Mouse (Mus musculus): ENCODE results near the gene Ppp2r5e. TPM values are rescaled to one million over a fixed set of nuclear protein-coding genes. Genes with fewer than 3 reads are reported as not detected.

Gene Ppp2r5e
- polyA plus RNA-seq, 1 experiment from 2014 or later = 24.0 TPM

DNA sequence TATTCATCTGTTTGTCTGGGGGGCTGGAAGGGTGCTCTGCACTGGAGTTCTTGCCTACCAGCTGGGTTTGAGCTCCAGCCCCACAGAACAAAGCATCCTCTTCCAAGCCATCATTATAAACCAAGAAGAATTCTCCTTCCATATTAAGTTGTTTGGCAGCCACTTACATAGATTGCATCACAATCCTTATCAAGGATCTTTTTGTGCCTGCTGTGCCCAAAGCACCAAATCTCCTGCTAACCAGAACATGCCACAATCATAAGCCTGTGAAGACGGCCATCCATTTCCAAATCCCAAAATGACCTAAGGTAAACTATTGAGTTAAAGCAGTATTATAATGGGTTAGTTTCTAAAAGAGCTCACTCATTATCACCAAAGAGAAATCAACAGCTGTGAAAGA lies 25.9 kb downstream of the Ppp2r5e start:
- H3K4me2 ChIP-seq = no peak overlapping the region
- no peaks in the 10 kb centered on the region for H3K27me3 ChIP-seq
- H3K4me3 ChIP-seq = no peak overlapping the region
- no peak for ATAC-seq
- H3K4me1 ChIP-seq = peaks cover 14% of the 10 kb centered on the region
- 0 out of 2 replicates have a peak, but pooled peaks cover 3% of the 10 kb centered on the region for H3K36me3 ChIP-seq (ENCODE audit: poor library complexity, severe bottlenecking)
- H3K9ac ChIP-seq = no peak overlapping the region
- H3K27ac ChIP-seq = 0 out of 2 replicates have a peak overlapping the region, but pooled peaks have one; percentile 6
- H3K9me3 ChIP-seq (replicated peaks) = no peaks in the 10 kb centered on the region
- WGBS = 27% methylated on average over 1 of the region's 1 CpGs

DNA sequence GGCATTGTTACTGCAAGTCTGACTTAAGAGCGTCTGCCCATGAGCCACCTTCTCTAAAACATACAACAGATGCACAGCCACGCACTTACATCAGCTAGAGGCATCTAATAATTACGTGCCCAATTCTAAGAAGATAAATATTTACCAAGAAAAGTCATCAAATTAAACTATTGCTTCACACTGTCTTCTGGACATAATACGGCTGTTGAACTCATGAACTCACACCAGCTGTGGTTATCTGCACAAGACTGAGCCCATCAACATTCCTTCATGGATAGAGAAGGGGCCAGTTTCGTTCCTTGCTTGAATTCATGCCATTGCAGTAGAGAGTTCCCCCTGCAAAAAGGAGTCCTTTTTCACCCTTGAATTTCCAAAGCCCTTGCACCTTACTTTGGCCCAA lies 28.3 kb downstream of the Ppp2r5e start:
- Histone ChIP-seq H3K9me3 (replicated peaks) (no peaks in the 10 kb centered on the region), H3K4me3 (no peak overlapping the region), H3K36me3 (ENCODE audit: poor library complexity, severe bottlenecking) (0 out of 2 replicates have a peak, but pooled peaks cover 3% of the 10 kb centered on the region), H3K9ac (no peak overlapping the region), H3K4me1 (peaks cover 11% of the 10 kb centered on the region), H3K4me2 (no peak overlapping the region), H3K27me3 (no peaks in the 10 kb centered on the region), H3K27ac (no peak overlapping the region)
- WGBS = 93% methylated on average over 5 of the region's 5 CpGs
- ATAC-seq = no peak

DNA sequence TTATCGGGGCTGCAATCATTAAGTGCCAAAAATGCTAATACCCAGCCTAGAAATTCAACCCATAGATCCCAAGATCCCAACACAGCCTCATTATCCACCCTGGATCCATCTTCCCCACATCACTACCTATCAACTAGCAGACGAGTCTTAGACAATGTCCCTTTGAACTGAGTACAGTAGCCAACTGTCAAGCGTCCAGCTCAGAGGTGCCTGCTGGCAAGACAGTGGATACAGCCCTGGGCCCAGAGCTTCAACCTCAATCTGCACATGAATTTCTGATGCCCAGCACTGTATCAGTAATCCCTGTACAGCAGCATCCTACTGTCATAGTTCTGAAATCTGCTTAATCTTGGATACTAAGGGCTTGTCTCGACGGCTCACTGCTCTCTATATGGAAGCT lies 30.3 kb downstream of the Ppp2r5e start:
- WGBS = 93% methylated on average over 5 of the region's 5 CpGs
- Histone ChIP-seq H3K4me2 (no peak overlapping the region), H3K36me3 (ENCODE audit: poor library complexity, severe bottlenecking) (0 out of 2 replicates have a peak, but pooled peaks cover 3% of the 10 kb centered on the region), H3K4me1 (peaks cover 11% of the 10 kb centered on the region), H3K27me3 (no peaks in the 10 kb centered on the region), H3K9me3 (replicated peaks) (no peaks in the 10 kb centered on the region), H3K9ac (no peak overlapping the region), H3K4me3 (no peak overlapping the region), H3K27ac (no peak overlapping the region)
- no peak for ATAC-seq

DNA sequence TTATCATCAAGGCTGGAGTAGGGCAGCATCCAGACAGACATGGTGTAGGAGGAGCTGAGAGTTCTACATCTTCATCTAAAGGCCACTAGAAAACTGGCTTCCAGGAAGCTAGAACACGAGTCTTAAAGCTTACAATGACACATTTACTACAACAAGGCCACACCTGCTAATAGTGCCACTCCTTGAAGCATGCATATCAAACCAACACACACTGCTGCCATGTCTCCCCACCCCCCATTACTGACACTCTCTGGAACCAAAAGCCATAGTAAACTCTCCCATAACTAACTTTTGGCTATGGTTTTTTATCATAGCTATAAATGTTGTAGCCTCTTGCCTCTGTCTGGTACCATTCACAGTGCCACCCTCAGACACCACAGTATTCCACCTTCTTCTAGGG lies 31.5 kb downstream of the Ppp2r5e start:
- no peak for ATAC-seq
- Histone ChIP-seq H3K4me1 (peaks cover 8% of the 10 kb centered on the region), H3K4me3 (no peak overlapping the region), H3K36me3 (ENCODE audit: poor library complexity, severe bottlenecking) (0 out of 2 replicates have a peak, but pooled peaks cover 3% of the 10 kb centered on the region), H3K9ac (no peak overlapping the region), H3K27me3 (no peaks in the 10 kb centered on the region), H3K9me3 (replicated peaks) (no peaks in the 10 kb centered on the region), H3K4me2 (no peak overlapping the region), H3K27ac (no peak overlapping the region)
- WGBS = 89% methylated on average over 1 of the region's 1 CpGs

DNA sequence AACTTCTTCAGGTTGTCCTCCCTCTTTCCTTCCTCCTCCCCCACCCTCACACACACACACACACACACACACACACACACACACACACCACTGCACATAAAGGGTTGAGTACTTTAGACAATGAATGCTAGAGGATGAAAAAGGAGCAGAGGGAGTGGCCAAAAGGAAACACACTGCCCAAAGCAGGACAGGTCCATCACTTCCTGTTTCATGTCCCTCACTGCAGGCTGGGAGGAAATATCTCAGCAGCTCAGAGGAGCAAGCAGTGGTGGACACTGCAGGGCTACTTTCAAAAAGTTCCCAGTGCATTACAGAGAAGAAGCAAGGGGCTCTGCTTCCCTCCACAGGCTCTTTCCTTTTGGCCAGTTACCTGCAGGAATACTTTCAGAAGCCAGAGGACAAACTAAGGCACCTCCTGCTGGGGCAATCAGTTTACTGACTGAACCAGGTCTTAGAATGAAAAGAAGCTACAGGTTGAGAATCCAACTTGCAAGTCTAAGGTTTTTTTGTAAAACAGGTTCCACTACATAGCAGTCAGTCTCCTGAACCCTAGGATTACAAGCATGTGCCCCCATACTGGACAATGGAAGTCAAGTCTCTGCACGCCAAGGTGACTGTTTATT lies 32.9 kb downstream of the Ppp2r5e start:
- WGBS = 96% methylated on average over 1 of the region's 1 CpGs

DNA sequence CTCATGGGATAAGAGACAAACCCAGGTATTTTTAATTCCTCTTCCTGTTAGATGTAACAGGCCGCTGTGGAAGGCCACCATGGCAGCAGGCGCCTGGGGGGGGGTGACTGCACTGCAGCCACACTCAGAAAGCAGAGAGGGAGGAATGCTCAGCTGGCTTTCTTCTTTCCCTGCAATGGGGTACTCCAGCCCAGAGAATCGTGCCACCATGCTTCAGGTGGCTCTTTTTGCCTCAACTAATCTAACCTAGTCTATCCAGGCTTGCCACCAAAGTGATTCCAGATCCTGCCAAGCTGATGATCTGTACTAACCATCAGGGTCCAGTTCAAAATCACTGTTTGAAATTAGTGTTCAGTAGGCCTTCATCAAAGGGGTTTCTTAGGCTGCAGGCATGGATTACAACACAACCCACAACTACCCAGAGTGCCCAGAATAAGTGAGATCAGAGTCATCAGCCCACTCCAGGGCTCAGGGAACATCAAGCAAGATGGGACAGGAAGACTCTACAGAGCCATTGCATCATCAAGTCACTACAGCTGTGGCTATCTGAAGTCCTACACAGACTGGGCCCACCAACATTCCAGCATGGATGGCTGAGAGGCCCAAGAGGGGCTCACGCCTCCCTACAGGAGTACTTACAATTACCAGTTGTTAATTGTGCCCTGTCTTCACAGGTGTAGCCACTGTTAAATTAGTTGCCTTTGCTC lies 35.2 kb downstream of the Ppp2r5e start:
- Histone ChIP-seq H3K4me3 (no peak overlapping the region), H3K36me3 (ENCODE audit: poor library complexity, severe bottlenecking) (0 out of 2 replicates have a peak, but pooled peaks cover 2% of the 10 kb centered on the region), H3K27me3 (no peaks in the 10 kb centered on the region), H3K27ac (no peak overlapping the region), H3K4me1 (peaks cover 34% of the 10 kb centered on the region), H3K9me3 (replicated peaks) (no peaks in the 10 kb centered on the region), H3K9ac (no peak overlapping the region), H3K4me2 (no peak overlapping the region)
- no peak for ATAC-seq
- 87% methylated on average over 4 of the region's 4 CpGs for WGBS

More for the DNA sequence above, 32.9 kb downstream of the Ppp2r5e start:
- H3K4me3 ChIP-seq = no peak overlapping the region
- ATAC-seq = no peak
- no peak overlapping the region for H3K4me2 ChIP-seq
- no peak overlapping the region for H3K9ac ChIP-seq
- 0 out of 2 replicates have a peak, but pooled peaks cover 3% of the 10 kb centered on the region for H3K36me3 ChIP-seq (ENCODE audit: poor library complexity, severe bottlenecking)
- H3K4me1 ChIP-seq = peaks cover 18% of the 10 kb centered on the region
- H3K27me3 ChIP-seq = no peaks in the 10 kb centered on the region
- H3K27ac ChIP-seq = no peak overlapping the region
- H3K9me3 ChIP-seq (replicated peaks) = no peaks in the 10 kb centered on the region

DNA sequence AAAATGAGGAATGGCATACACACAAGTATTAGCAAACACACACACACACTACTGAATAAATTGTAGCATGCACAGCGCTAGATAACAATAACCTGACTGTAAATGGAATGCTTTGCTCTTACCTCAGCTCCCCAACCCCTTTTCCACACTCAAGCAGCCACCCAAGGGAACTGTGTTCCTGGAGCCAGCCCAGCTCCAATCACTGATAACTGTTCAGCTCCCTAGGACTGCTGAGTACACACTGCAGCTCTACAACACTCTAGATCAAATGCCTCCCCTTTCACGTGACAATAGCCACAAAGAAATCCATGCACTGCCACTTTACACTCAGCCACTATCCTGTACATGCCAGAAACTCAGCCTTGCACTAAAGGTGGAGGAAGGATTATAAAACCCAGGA lies 36.8 kb downstream of the Ppp2r5e start:
- Histone ChIP-seq H3K27me3 (no peaks in the 10 kb centered on the region), H3K36me3 (ENCODE audit: poor library complexity, severe bottlenecking) (no peaks in the 10 kb centered on the region), H3K4me1 (peaks cover 40% of the 10 kb centered on the region), H3K4me2 (no peak overlapping the region), H3K9me3 (replicated peaks) (no peaks in the 10 kb centered on the region), H3K27ac (0 out of 2 replicates have a peak overlapping the region, but pooled peaks have one; percentile 20), H3K9ac (no peak overlapping the region), H3K4me3 (no peak overlapping the region)
- no peak for ATAC-seq
- WGBS = 67% methylated on average over 2 of the region's 2 CpGs

DNA sequence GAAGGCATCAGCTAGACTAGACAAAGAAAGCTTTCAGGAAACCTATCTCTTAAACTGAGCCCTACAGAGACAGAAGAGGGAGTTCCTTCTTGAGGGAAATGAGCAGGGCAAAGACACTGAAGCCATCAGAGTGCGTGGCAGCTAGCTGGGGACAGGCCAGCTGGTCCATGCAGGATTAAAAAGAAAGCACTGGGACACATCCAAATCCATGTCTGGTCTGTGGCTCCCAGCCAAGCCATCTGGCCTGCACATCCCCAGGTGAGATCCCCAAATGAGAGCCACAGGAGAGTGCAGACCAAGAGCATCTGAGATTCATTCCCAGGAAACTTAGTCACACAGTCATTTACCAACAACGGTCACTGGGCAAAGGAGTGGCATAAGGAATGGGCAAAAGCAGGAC lies 38.2 kb downstream of the Ppp2r5e start:
- ATAC-seq = peak; percentile 48
- no peaks in the 10 kb centered on the region for H3K27me3 ChIP-seq
- no peak overlapping the region for H3K4me3 ChIP-seq
- no peaks in the 10 kb centered on the region for H3K36me3 ChIP-seq (ENCODE audit: poor library complexity, severe bottlenecking)
- WGBS = 50% methylated on average over 2 of the region's 2 CpGs
- no peak overlapping the region for H3K4me2 ChIP-seq
- H3K27ac ChIP-seq = peak overlapping the region; percentile 67
- no peaks in the 10 kb centered on the region for H3K9me3 ChIP-seq (replicated peaks)
- peaks cover 40% of the 10 kb centered on the region for H3K4me1 ChIP-seq
- no peak overlapping the region; the same call in 1 of the 2 replicates for H3K9ac ChIP-seq

DNA sequence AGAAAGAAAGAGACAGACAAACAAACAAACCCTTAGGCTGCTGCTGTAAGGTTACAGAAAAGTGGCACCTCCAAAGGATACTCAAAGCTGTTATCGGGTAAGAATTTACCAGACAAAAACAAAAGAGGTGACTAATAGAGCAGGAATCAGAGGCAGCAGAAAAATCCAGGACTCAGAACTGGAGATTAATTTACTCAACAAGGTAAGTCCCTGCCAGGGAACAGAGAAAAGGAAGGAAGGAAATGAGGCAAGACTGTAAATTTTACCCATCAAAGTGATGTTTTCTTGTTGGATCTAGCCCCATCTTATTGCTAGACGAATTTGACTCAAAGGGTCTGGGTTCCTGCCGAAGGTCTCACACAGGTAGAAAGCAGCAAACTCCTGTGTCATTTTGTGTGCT lies 41.0 kb downstream of the Ppp2r5e start:
- H3K27me3 ChIP-seq = no peaks in the 10 kb centered on the region
- H3K4me1 ChIP-seq = peaks cover 40% of the 10 kb centered on the region
- no peak for ATAC-seq
- H3K27ac ChIP-seq = no peak overlapping the region
- H3K4me2 ChIP-seq = no peak overlapping the region
- no peak overlapping the region for H3K4me3 ChIP-seq
- no peaks in the 10 kb centered on the region for H3K36me3 ChIP-seq (ENCODE audit: poor library complexity, severe bottlenecking)
- no peak overlapping the region for H3K9ac ChIP-seq
- no peaks in the 10 kb centered on the region for H3K9me3 ChIP-seq (replicated peaks)
- 72% methylated on average over 3 of the region's 3 CpGs for WGBS

DNA sequence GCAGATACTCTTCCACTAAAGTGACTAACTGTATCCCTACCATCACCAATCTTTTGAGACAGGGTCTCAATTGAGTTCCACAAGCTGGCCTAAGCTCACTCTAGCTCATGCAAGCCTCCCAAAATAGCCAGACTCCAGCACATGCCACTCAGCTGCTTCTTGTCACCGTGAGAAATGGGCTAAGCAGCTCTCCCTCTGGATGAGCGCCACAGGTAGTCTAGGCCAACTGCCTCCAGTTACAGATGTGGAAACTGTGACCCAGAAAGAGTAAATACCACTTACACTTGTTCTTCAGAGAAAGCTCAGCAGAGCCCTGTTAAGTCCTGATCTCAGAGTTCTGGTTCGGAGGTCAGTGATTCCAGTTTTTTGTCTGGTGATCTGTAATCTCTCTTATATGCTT lies 43.7 kb downstream of the Ppp2r5e start:
- no peaks in the 10 kb centered on the region for H3K36me3 ChIP-seq (ENCODE audit: poor library complexity, severe bottlenecking)
- no peaks in the 10 kb centered on the region for H3K27me3 ChIP-seq
- ATAC-seq = no peak
- H3K9me3 ChIP-seq (replicated peaks) = no peaks in the 10 kb centered on the region
- WGBS = 90% methylated on average over 3 of the region's 3 CpGs
- H3K27ac ChIP-seq = no peak overlapping the region
- H3K9ac ChIP-seq = no peak overlapping the region
- no peak overlapping the region for H3K4me2 ChIP-seq
- H3K4me1 ChIP-seq = peaks cover 18% of the 10 kb centered on the region
- H3K4me3 ChIP-seq = no peak overlapping the region

DNA sequence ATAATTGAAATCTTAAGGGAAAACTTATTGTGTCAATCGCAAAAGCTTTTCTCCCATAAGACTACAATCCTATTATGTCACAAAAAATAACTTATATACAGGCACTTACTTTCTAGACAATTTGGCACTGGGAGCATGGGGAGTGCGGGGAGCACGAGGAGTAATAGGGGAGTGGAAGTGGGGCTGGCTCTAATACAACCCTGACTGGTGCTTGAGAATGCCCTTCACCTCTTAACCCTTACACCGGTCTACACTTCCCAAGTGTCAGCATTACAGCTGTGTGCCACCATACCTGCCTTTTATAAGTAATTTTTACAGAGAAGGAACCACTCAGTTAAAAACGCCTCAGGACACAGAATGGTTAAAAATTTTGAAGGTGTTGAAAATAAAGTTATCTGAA lies 44.4 kb downstream of the Ppp2r5e start:
- Histone ChIP-seq H3K9ac (no peak overlapping the region), H3K9me3 (replicated peaks) (no peaks in the 10 kb centered on the region), H3K27me3 (no peaks in the 10 kb centered on the region), H3K27ac (no peak overlapping the region), H3K4me1 (peaks cover 15% of the 10 kb centered on the region), H3K36me3 (ENCODE audit: poor library complexity, severe bottlenecking) (no peaks in the 10 kb centered on the region), H3K4me2 (no peak overlapping the region), H3K4me3 (no peak overlapping the region)
- ATAC-seq = no peak
- WGBS = 89% methylated on average over 5 of the region's 5 CpGs

DNA sequence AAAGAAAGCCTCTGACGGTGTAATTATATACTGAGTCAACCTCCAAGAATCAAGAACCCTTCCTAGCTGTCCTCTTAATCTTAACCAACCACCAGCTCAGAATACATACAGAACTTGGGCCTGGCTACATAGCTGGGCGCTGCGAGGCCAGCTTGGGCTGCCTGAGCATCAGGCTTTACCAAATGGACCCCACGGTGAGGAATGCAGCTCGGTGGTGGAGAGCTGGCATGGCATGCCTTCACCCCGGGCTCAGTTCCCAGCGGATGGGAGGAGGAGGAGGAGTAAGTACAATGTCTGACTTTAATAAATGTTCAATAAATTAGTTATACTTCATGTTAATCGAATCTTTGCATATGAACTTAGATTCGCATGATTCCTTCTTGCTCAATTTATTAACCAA lies 47.0 kb downstream of the Ppp2r5e start:
- Histone ChIP-seq H3K4me3 (no peak overlapping the region), H3K36me3 (ENCODE audit: poor library complexity, severe bottlenecking) (no peaks in the 10 kb centered on the region), H3K9me3 (replicated peaks) (no peaks in the 10 kb centered on the region), H3K4me1 (peaks cover 5% of the 10 kb centered on the region; the same call in 1 of the 2 replicates), H3K27me3 (no peaks in the 10 kb centered on the region), H3K27ac (no peak overlapping the region), H3K4me2 (no peak overlapping the region), H3K9ac (no peak overlapping the region)
- no peak for ATAC-seq
- WGBS = 84% methylated on average over 9 of the region's 9 CpGs

Measured in forebrain, embryonic 13.5 days (tissue).